Comparison of ENCODE assay signal across 10 mouse cellular contexts in genomic region chr2:105669881-105670730, GRCm38 (mm10). TPM values are rescaled to one million over a fixed set of nuclear protein-coding genes. Genes with fewer than 3 reads are reported as not detected.
DNase-seq lines count a peak whose midpoint lies in the region; ATAC-seq and TF ChIP-seq lines count a peak whose summit lies in the region.
"Had no signal": no experiment of that assay in that cellular context is flagged by ENCODE, and none has a peak within 500 bp of the region (broad histone marks: within the 10 kb centered on the region; RNA-seq: fewer than 3 reads in every experiment).

No protein-coding gene starts in this region.

- no peaks in the 10 kb centered on the region for H3K27me3 ChIP-seq in cerebellum, adult 2 months (ENCODE audit: control insufficient read depth, insufficient read depth, low read length)
- H3K27me3 ChIP-seq in embryonic facial prominence, embryonic 13.5 days, result peaks cover 100% of the 10 kb centered on the region
- H3K27me3 ChIP-seq in intestine, embryonic 14.5 days (replicated peaks; ENCODE audit: control insufficient read depth, insufficient read depth, low read length), result peaks cover 100% of the 10 kb centered on the region
- peaks cover 100% of the 10 kb centered on the region for H3K27me3 ChIP-seq in neural tube, embryonic 13.5 days
- H3K27me3 ChIP-seq in liver, embryonic 12.5 days (replicated peaks), result peaks cover 100% of the 10 kb centered on the region

- peak overlapping the region; percentile 79 for H3K27ac ChIP-seq in cerebellum, adult 2 months (ENCODE audit: insufficient read depth, low read length)
- H3K27ac ChIP-seq in embryonic facial prominence, embryonic 13.5 days, result no peak overlapping the region
- H3K27ac ChIP-seq in intestine, embryonic 14.5 days (ENCODE audit: low read depth), result no peak overlapping the region
- no peak overlapping the region for H3K27ac ChIP-seq in neural tube, embryonic 13.5 days (replicated peaks)
- H3K27ac ChIP-seq in liver, embryonic 12.5 days, result no peak overlapping the region
- H3K27ac ChIP-seq: liver, embryonic 15.5 days had no signal

- H3K9ac ChIP-seq in embryonic facial prominence, embryonic 13.5 days, result no peak overlapping the region; the same call in 1 of the 2 replicates
- H3K9ac ChIP-seq in intestine, embryonic 14.5 days (ENCODE audit: low read length), result no peak overlapping the region
- H3K9ac ChIP-seq in neural tube, embryonic 13.5 days, result peak overlapping the region; percentile 45
- no peak overlapping the region for H3K9ac ChIP-seq in liver, embryonic 12.5 days
- H3K9ac ChIP-seq: liver, embryonic 15.5 days had no signal

- TF ChIP-seq CTCF in cerebellum, adult 2 months (IDR thresholded peaks at IDR 0.05; ENCODE audit: borderline replicate concordance, insufficient read depth, low read depth, low read length), result no peak

- no peak for ATAC-seq in embryonic facial prominence, embryonic 13.5 days (ENCODE audit: insufficient number of reproducible peaks, insufficient read depth, low FRiP score, low TSS enrichment, low read depth)
- ATAC-seq in intestine, embryonic 14.5 days (replicated peaks; ENCODE audit: low FRiP score, low TSS enrichment, low read depth), result no peak
- no peak for ATAC-seq in neural tube, embryonic 13.5 days (ENCODE audit: low read depth)
- ATAC-seq in liver, embryonic 12.5 days, result no peak

- DNase-seq in cerebellum, adult 2 months, result peak in 1 of 2 experiments; percentile 63
- peak; percentile 67 for DNase-seq in intestine, embryonic 14.5 days (ENCODE audit: low spot score)
- DNase-seq in kidney, postnatal 14 days, result no peak
- DNase-seq in spleen, postnatal 10 days (ENCODE audit: low spot score in 2 of 2), result no peak
- no peak for DNase-seq in T-cell, adult 2 months (ENCODE audit: low spot score)
- DNase-seq: gastrocnemius, postnatal 36 days had no signal

- H3K4me2 ChIP-seq in embryonic facial prominence, embryonic 13.5 days, result 0 out of 2 replicates have a peak overlapping the region, but pooled peaks have one; percentile 9
- H3K4me2 ChIP-seq in intestine, embryonic 14.5 days (ENCODE audit: low read length), result no peak overlapping the region
- H3K4me2 ChIP-seq in neural tube, embryonic 13.5 days, result peak overlapping the region; percentile 68
- no peak overlapping the region for H3K4me2 ChIP-seq in liver, embryonic 12.5 days
- H3K4me2 ChIP-seq: liver, embryonic 15.5 days had no signal

- peak overlapping the region; percentile 91 for H3K4me3 ChIP-seq in cerebellum, adult 2 months (replicated peaks; ENCODE audit: insufficient read depth, low read depth, low read length)
- H3K4me3 ChIP-seq in embryonic facial prominence, embryonic 13.5 days, result no peak overlapping the region; the same call in 1 of the 2 replicates
- H3K4me3 ChIP-seq in intestine, embryonic 14.5 days (ENCODE audit: low read depth, low read length), result no peak overlapping the region
- peak overlapping the region; percentile 51 for H3K4me3 ChIP-seq in neural tube, embryonic 13.5 days
- no peak overlapping the region for H3K4me3 ChIP-seq in liver, embryonic 12.5 days
- H3K4me3 ChIP-seq: liver, embryonic 15.5 days had no signal

- H3K4me1 ChIP-seq in cerebellum, adult 2 months (ENCODE audit: control insufficient read depth, insufficient read depth, low read length), result peaks cover 6% of the 10 kb centered on the region
- H3K4me1 ChIP-seq in embryonic facial prominence, embryonic 13.5 days, result peaks cover 24% of the 10 kb centered on the region
- H3K4me1 ChIP-seq in intestine, embryonic 14.5 days (replicated peaks; ENCODE audit: control insufficient read depth, insufficient read depth, low read length), result no peaks in the 10 kb centered on the region
- peaks cover 53% of the 10 kb centered on the region for H3K4me1 ChIP-seq in neural tube, embryonic 13.5 days (replicated peaks)
- peaks cover 29% of the 10 kb centered on the region for H3K4me1 ChIP-seq in liver, embryonic 12.5 days

- H3K36me3 ChIP-seq in embryonic facial prominence, embryonic 13.5 days, result no peaks in the 10 kb centered on the region
- no peaks in the 10 kb centered on the region for H3K36me3 ChIP-seq in intestine, embryonic 14.5 days (ENCODE audit: control insufficient read depth, insufficient read depth, low read length)
- no peaks in the 10 kb centered on the region for H3K36me3 ChIP-seq in neural tube, embryonic 13.5 days
- H3K36me3 ChIP-seq in liver, embryonic 12.5 days, result no peaks in the 10 kb centered on the region
- H3K36me3 ChIP-seq: liver, embryonic 15.5 days had no signal

- H3K9me3 ChIP-seq in embryonic facial prominence, embryonic 13.5 days, result no peaks in the 10 kb centered on the region
- no peaks in the 10 kb centered on the region for H3K9me3 ChIP-seq in intestine, embryonic 14.5 days (ENCODE audit: control insufficient read depth, low read length)
- H3K9me3 ChIP-seq in neural tube, embryonic 13.5 days, result no peaks in the 10 kb centered on the region
- no peaks in the 10 kb centered on the region for H3K9me3 ChIP-seq in liver, embryonic 12.5 days (replicated peaks)
- H3K9me3 ChIP-seq: liver, embryonic 15.5 days had no signal

- WGBS in cerebellum, adult 2 months, result 7% methylated on average over 29 of the region's 29 CpGs
- 1% methylated on average over 29 of the region's 29 CpGs for WGBS in embryonic facial prominence, embryonic 13.5 days
- 1% methylated on average over 29 of the region's 29 CpGs for WGBS in intestine, embryonic 14.5 days
- WGBS in neural tube, embryonic 13.5 days, result 3% methylated on average over 29 of the region's 29 CpGs
- WGBS in liver, embryonic 12.5 days (ENCODE audit: insufficient replicate concordance), result 3% methylated on average over 29 of the region's 29 CpGs

- peak; percentile 16; the same call in 1 of the 2 replicates for TF ChIP-seq POLR2A in cerebellum, adult 2 months (IDR thresholded peaks at IDR 0.05; ENCODE audit: borderline replicate concordance, insufficient read depth, low read length)

RNA-seq across cellular contexts. Expression of gene Pax6, which starts 1.4 kb away (rescaled TPM):
- 84.5 and 103 TPM in 2 replicates for polyA plus RNA-seq in cerebellum, adult 2 months (2012; rRNA removed)
- 1.6 and 3.2 TPM in 2 replicates for polyA plus RNA-seq in embryonic facial prominence, embryonic 13.5 days (2015; fragmentation: Nextera tagmentation; extraction: Ambion mirVana)
- 0.19 and 2.2 TPM in 2 replicates for polyA plus RNA-seq in intestine, embryonic 14.5 days (2014; fragmentation: Nextera tagmentation; extraction: Ambion mirVana)
- polyA plus RNA-seq in neural tube, embryonic 13.5 days (2015; fragmentation: Nextera tagmentation; extraction: Ambion mirVana), result 16.0 and 16.7 TPM in 2 replicates
- 0.05 TPM in 1 of 2 replicates, not detected in the other for polyA plus RNA-seq in liver, embryonic 12.5 days (2016; fragmentation: Nextera tagmentation; extraction: Ambion mirVana)
- polyA plus RNA-seq: liver, embryonic 15.5 days had no signal

Comparison
In these comparisons a context has a peak if more than half of its experiments do, and no peak if none do; other contexts are left out.
1. H3K4me3 ChIP-seq: peak in cerebellum, adult 2 months (single experiment) and neural tube, embryonic 13.5 days (single experiment); none in embryonic facial prominence, embryonic 13.5 days (single experiment), intestine, embryonic 14.5 days (single experiment) and liver, embryonic 12.5 days (single experiment).
2. H3K4me2 ChIP-seq: peak in embryonic facial prominence, embryonic 13.5 days (single experiment) and neural tube, embryonic 13.5 days (single experiment); none in intestine, embryonic 14.5 days (single experiment) and liver, embryonic 12.5 days (single experiment).